Mouse (Mus musculus) liver, adult (tissue): Measurements from ENCODE around the gene Cntrob.

ENCODE experiments used
- GATA4 ChIP-seq: IDR thresholded peaks from 2 replicates; pipeline ENCODE4 v1.6.1; 2014; ENCODE audit warnings: mild to moderate bottlenecking, low read length; ENCODE audit not compliant: insufficient replicate concordance

The Cntrob gene

DNA sequence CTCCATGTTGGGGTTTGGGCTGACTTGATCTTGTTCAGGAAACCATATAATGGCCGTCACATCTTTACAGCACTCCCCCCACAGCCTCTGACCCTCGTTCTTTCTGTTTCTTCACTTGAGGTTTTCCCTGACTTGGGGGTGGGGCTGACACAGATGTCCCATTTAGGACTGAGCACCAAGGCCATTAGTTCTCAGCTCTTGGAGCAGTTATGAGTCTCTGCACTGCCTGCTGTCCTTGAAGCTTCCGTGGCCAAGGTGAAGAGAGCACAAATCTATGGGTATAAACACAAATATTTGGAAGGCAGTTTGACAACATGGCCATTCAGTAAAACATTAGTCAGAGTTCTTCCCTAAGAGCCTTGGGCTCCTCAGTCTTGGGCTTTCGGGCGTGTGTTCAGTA is 73.5 kb downstream of the Cntrob start:
- no peak for TF ChIP-seq GATA4
